Mouse (Mus musculus) heart, embryonic 14.5 days (tissue): ENCODE measurements around the gene Casp3. TPM values are rescaled to one million over a fixed set of nuclear protein-coding genes. Genes with fewer than 3 reads are reported as not detected.
A peak's percentile ranks its signal among the peaks of the same experiment; 100 is the strongest.

Experiments
- ATAC-seq: fragments of 200-750 bp; cut with Nextera tagmentation; 2 replicates; pipeline ENCODE4 v1.8.0; 2017; ENCODE audit warnings: low read depth, moderate TSS enrichment; ENCODE audit not compliant: insufficient number of reproducible peaks, insufficient read depth, low FRiP score
- H3K27ac ChIP-seq, 2 experiments: fragments of 200-500 bp in 1 of 2; fragments of 300-500 bp in 1 of 2; sonication (generic) in 1 of 2; replicated peaks in 1 of 2; 2 replicates each; pipeline ENCODE4 v1.5.1; 2012 to 2014; ENCODE audit warnings: low read depth in 2 of 2, low read length in 2 of 2, control low read depth in 1 of 2, mild to moderate bottlenecking in 1 of 2, mixed read lengths in 1 of 2; ENCODE audit not compliant: control insufficient read depth in 1 of 2, insufficient read depth in 1 of 2
- H3K27me3 ChIP-seq: fragments of 300-500 bp; sonication (generic); 2 replicates; pipeline ENCODE4 v1.6.1; 2014; ENCODE audit warnings: mild to moderate bottlenecking, low read length, control low read depth; ENCODE audit not compliant: control insufficient read depth, insufficient read depth
- H3K36me3 ChIP-seq: fragments of 300-500 bp; sonication (generic); 2 replicates; pipeline ENCODE4 v1.6.1; 2014; ENCODE audit warnings: mild to moderate bottlenecking, control low read depth, low read length, mixed read lengths; ENCODE audit not compliant: control insufficient read depth, insufficient read depth
- H3K4me1 ChIP-seq, 2 experiments: fragments of 200-500 bp in 1 of 2; fragments of 300-500 bp in 1 of 2; sonication (generic) in 1 of 2; 2 replicates each; pipeline ENCODE4 v1.6.1; 2012 to 2014; ENCODE audit warnings: low read length in 2 of 2, control low read depth in 1 of 2, mixed read lengths in 1 of 2; ENCODE audit not compliant: control insufficient read depth in 2 of 2, insufficient read depth in 2 of 2
- H3K4me2 ChIP-seq: fragments of 300-500 bp; sonication (generic); 2 replicates; pipeline ENCODE4 v1.6.1; 2014; ENCODE audit warnings: mild to moderate bottlenecking, low read length
- H3K4me3 ChIP-seq, 2 experiments: fragments of 200-500 bp in 1 of 2; fragments of 300-500 bp in 1 of 2; sonication (generic) in 1 of 2; 2 replicates each; pipeline ENCODE4 v1.5.1; 2012 to 2014; ENCODE audit warnings: low read length in 2 of 2, mild to moderate bottlenecking in 2 of 2, control low read depth in 1 of 2, low read depth in 1 of 2, moderate library complexity in 1 of 2; ENCODE audit not compliant: control insufficient read depth in 1 of 2, insufficient read depth in 1 of 2
- H3K9ac ChIP-seq: fragments of 300-500 bp; sonication (generic); 2 replicates; pipeline ENCODE4 v1.6.1; 2014; ENCODE audit warnings: mild to moderate bottlenecking, low read length
- H3K9me3 ChIP-seq: fragments of 300-500 bp; sonication (generic); 2 replicates; pipeline ENCODE4 v1.6.1; 2016; ENCODE audit warnings: low read length, control low read depth; ENCODE audit not compliant: control insufficient read depth
- WGBS: fragments of 180-500 bp; shearing (Covaris S2); extraction: QIAGEN DNeasy Blood & Tissue Kit; methylation state at CpG from one replicate; pipeline ENCODE4 v1.1.7; 2014; 5-methylcytosine and 5-hydroxymethylcytosine counted together
- polyA plus RNA-seq: library from polyadenylated mRNA; unstranded; fragments of >200 nt; fragmentation: Nextera tagmentation; extraction: Ambion mirVana; gene quantifications from 2 replicates; pipeline ENCODE4 v1.2.1, GENCODE M21; 2014

Gene Casp3
- 44.3 and 47.5 TPM in 2 replicates for polyA plus RNA-seq

DNA sequence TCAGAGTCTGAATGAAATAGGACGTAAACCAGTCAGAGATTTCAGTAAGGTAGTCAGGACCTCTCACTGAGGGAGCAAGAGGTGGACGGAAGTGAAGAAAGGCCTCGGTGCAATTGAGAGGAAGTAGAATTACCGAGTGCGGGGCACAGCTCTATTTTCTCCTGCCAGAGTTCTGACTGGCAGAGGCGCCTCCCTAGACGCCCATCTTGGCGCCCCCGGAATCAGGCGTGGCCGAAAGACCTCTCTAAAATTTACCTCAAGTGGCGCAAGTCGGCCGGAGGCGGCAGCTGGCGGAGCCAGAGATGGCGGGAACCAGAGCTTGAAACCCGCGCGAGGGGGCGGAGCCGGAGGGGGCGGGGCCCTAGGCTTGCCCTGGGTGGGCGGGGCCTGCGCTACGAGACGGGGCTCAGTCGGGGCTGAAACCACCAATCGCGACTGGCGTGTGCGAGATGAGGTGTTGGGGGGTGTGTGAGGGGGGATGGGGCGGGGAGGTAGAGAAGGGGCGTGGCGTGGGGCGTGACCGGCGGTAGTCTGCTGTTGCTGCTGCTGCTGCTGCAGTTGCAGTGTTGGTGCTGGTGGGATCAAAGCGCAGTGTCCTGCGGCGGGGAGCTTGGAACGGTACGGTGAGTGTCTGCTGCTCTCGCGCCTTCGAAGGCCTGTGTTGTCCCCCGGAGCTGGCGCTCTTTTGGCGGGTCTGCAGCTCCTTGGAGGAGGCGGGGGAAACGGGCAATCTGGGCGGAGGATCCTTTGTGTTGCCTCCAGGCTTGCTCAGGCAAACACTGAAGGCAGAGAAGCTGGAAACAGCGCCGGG, at the start of gene Casp3, which contains the start of gene Primpol:
Gene Casp3, plus strand, starts transcription at position 413 of the 811 bp plus-strand sequence.
Gene Primpol, minus strand, starts transcription at position 334 of the 811 bp plus-strand sequence.
- under 1% methylated on average over 48 of the region's 54 CpGs for WGBS
- peak; percentile 97 for ATAC-seq
- H3K27ac ChIP-seq: peak within 1 kb of the TSS; percentile 87 to 91

DNA sequence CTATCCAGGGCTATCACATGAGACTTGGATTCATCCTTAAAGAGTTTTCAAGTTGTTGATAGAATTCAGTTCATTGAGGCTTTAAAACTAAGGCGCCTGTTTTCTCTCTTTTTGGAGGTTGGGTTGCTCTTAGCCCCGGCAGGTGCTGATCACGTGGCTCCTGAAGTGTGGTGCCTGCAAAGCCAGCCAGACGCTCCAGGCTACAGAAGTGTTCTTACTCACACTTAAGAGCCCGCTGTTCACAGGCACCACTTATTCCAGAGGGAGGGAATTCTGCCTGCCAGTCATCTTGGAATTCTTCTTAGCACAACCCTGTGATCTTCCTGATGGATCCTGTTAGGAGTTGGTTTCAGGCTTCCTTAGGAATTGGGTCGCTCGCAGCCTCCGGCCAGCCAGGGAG, 49.1 kb upstream of the Casp3 start:
- WGBS: 70% methylated on average over 8 of the region's 8 CpGs
- Histone ChIP-seq H3K27ac (no peak overlapping the region), H3K4me1 (no peaks in the 10 kb centered on the region), H3K9ac (no peak overlapping the region), H3K9me3 (no peaks in the 10 kb centered on the region), H3K4me2 (no peak overlapping the region), H3K36me3 (peaks cover 22% of the 10 kb centered on the region), H3K4me3 (no peak overlapping the region), H3K27me3 (no peaks in the 10 kb centered on the region)
- ATAC-seq: no peak

More for the DNA sequence above, at the start of gene Casp3, which contains the start of gene Primpol:
- Histone ChIP-seq H3K4me1 (peaks cover 4 to 9% of the 10 kb centered on the region in 2 experiments; a peak in 3 of 4 replicates), H3K9ac (peak within 1 kb of the TSS; percentile 93), H3K36me3 (no peaks in the 10 kb centered on the region), H3K4me2 (peak within 1 kb of the TSS; percentile 88), H3K9me3 (no peaks in the 10 kb centered on the region), H3K27me3 (no peaks in the 10 kb centered on the region), H3K4me3 (peak within 1 kb of the TSS; percentile 88 to 96)

DNA sequence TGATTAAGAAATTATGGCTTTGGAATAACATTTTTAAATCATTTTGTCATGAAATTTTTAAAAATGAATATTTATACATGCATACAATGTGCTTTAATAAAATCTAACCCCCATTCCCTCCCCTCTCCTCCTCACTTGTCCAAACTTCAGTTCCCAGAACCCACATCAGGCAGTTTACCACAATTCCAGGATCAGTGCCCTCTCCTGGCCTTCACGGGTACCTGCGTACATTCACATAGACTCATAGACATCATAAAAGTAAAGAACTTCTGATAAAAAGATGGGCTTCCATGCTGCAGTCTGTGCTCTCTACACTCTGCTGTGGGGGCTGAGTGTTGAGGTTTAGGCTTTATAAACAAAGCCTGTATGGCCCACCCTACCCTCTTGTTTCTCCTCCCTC, 48.1 kb upstream of the Casp3 start:
- Histone ChIP-seq H3K9ac (no peak overlapping the region), H3K4me1 (no peaks in the 10 kb centered on the region), H3K4me3 (no peak overlapping the region), H3K36me3 (peaks cover 26% of the 10 kb centered on the region), H3K27ac (no peak overlapping the region), H3K27me3 (no peaks in the 10 kb centered on the region), H3K9me3 (no peaks in the 10 kb centered on the region), H3K4me2 (no peak overlapping the region)
- ATAC-seq: no peak
- 77% methylated on average over 2 of the region's 2 CpGs for WGBS

DNA sequence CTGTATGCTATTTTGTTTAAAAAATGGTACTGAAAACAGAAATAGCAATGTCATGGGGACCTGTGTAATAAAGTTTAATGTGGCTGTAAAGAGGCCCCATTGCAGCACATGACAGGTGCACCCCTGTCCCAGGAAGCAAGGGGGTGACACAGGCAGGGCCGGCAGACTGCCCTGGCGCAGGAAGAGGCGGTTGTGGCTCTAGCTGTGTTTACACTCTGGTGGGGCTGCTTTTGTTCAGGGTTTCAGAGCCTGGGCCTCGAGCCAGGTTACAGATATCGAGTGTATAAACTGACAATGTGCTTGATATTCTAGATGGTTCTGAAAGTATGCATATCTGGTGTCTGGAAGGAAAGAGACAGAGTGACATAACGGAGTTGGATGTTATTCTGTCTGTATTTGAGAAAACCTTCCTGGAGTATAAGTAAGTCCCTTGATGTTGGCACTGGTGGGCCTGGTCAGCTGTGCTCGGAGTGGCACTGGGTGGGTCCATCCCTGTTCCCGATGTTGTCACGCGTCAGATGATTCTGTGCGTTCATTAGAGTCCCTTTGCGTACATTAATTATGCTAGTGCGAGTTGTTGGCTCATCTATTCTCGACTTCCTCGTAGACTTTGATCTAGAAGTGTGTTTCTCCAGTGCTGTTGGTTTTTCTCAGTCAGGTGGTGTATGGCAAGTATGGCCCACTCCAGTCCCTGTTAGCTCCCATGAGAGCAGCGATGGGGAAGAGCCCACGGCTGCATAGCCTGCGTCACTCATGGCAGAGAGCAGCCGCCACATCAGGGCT, 47.2 kb upstream of the Casp3 start:
- Histone ChIP-seq H3K27ac (no peak overlapping the region), H3K36me3 (peaks cover 35% of the 10 kb centered on the region), H3K4me2 (no peak overlapping the region), H3K4me1 (no peaks in the 10 kb centered on the region), H3K4me3 (no peak overlapping the region), H3K9ac (no peak overlapping the region), H3K9me3 (no peaks in the 10 kb centered on the region), H3K27me3 (no peaks in the 10 kb centered on the region)
- 81% methylated on average over 19 of the region's 19 CpGs for WGBS
- no peak for ATAC-seq

DNA sequence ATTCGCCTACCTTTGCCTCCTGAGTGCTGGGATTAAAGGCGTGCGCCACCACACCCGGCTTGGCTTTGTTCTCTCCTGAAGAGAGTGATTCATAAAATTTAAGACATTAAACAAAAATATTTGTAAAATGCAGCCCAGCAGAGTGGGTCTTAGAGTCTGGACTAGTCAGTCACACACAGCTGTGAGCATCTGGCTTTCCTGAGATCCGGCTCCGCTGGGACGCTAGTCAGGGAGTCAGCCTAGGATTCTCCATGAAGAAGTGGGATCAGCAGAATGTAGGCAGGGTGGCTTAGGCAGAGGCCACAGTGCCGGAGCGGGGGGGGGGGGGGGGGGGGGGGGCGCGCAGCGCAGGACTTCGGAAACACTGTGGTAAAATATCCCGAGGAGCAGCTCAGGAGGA, 46.4 kb upstream of the Casp3 start:
- no peak overlapping the region for H3K27ac ChIP-seq
- peaks cover 36% of the 10 kb centered on the region for H3K36me3 ChIP-seq
- H3K9ac ChIP-seq: no peak overlapping the region
- 93% methylated on average over 10 of the region's 14 CpGs for WGBS
- no peak for ATAC-seq
- no peak overlapping the region for H3K4me3 ChIP-seq
- no peaks in the 10 kb centered on the region for H3K4me1 ChIP-seq
- H3K9me3 ChIP-seq: no peaks in the 10 kb centered on the region
- H3K27me3 ChIP-seq: no peaks in the 10 kb centered on the region
- no peak overlapping the region for H3K4me2 ChIP-seq

DNA sequence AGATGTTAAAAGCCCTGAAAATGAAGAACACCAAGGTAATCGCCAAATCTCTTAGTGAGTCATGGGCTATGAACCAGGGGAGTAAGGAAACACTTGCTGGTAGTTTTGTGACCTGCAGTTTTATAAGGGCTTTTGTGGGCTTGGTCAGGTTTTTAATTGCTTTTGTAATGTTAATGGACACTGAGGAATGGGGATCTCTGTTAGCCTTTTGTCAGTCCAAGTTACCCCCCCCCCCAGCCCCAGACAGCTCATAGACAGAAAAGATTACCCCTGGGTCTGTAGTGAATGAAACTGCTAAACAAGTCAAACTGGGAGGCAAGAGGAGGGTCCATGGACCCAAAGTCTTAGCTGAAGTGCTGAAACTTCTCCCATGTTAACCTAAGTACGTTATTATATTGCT, 43.6 kb upstream of the Casp3 start:
- no peak overlapping the region for H3K4me3 ChIP-seq
- no peak overlapping the region for H3K4me2 ChIP-seq
- no peak overlapping the region for H3K9ac ChIP-seq
- H3K4me1 ChIP-seq: no peaks in the 10 kb centered on the region
- H3K9me3 ChIP-seq: no peaks in the 10 kb centered on the region
- 96% methylated on average over 2 of the region's 2 CpGs for WGBS
- no peaks in the 10 kb centered on the region for H3K27me3 ChIP-seq
- no peak for ATAC-seq
- no peak overlapping the region for H3K27ac ChIP-seq
- peaks cover 59% of the 10 kb centered on the region for H3K36me3 ChIP-seq

DNA sequence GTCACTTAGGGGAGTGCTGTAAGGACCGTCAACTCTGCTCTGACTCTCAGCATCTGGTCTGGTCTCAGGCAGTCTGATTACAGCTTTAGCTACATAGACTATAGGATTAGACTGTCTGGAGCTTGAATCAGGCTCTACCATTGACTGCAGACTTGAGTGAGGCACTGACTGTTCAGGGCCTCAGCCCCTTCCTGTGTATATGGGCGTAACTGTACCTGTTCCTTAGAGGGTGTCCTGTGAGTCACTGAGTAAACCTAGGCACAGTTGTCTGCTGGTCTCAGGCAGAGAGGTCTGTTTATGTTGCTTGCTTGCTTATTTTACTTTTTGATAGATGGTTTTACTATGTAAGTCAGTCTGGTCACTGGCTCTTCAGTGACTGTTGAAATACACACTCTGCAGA, 43.1 kb upstream of the Casp3 start:
- H3K4me2 ChIP-seq: no peak overlapping the region
- 82% methylated on average over 2 of the region's 2 CpGs for WGBS
- no peaks in the 10 kb centered on the region for H3K4me1 ChIP-seq
- ATAC-seq: no peak
- H3K27ac ChIP-seq: no peak overlapping the region
- no peak overlapping the region for H3K4me3 ChIP-seq
- no peaks in the 10 kb centered on the region for H3K9me3 ChIP-seq
- H3K9ac ChIP-seq: no peak overlapping the region
- H3K27me3 ChIP-seq: no peaks in the 10 kb centered on the region
- H3K36me3 ChIP-seq: peaks cover 64% of the 10 kb centered on the region
